Mouse (Mus musculus): ENCODE measurements around the gene Ube2i. TPM values are rescaled to one million over a fixed set of nuclear protein-coding genes. Genes with fewer than 3 reads are reported as not detected.

Ube2i gene
- polyA plus RNA-seq, 1 experiment: 246 TPM

DNA sequence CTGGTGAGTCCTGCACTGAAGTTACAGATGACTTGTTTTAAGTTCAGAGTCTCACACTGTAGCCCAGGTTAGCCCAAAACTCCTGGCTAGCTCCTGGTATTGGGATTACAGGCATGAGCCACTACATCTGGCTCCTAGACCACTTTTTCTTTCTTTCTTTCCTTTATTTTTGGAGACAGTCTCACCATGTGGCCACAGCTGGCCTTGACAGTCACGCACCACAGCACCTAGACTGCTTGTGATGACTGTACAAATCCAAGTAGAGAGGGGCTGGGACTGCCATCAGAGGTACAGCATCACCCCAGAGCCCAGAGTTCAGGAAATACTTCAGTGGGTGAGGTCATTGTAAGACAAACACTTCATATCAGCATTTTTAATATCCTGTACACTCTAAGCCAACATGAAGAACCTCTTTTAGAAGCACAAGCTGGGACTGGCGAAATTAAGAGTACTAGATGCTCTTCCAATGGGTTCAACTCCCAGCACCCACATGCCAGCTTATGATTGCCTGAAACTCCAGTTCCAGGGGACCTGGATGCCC, 3.6 kb downstream of the Ube2i start:
- Histone ChIP-seq H3K4me3 (peak overlapping the region; percentile 100), H3ac (ENCODE audit: control insufficient read depth, insufficient read length) (no peak overlapping the region), H3K4me2 (ENCODE audit: low read depth) (peak overlapping the region; percentile 95), H3K27me3 (ENCODE audit: control insufficient read depth, insufficient read depth, insufficient read length) (no peaks in the 10 kb centered on the region), H3K36me3 (ENCODE audit: control insufficient read depth, insufficient read depth) (peaks cover 33% of the 10 kb centered on the region), H3K79me2 (ENCODE audit: control insufficient read depth, insufficient read depth) (peaks cover 68% of the 10 kb centered on the region)
- TF ChIP-seq TCF12 (IDR thresholded peaks at IDR 0.05; ENCODE audit: insufficient read depth, poor library complexity, severe bottlenecking) (no peak), E2F4 (IDR thresholded peaks at IDR 0.05; ENCODE audit: insufficient read depth) (no peak), TCF3 (IDR thresholded peaks at IDR 0.05; ENCODE audit: insufficient read length, low read depth) (no peak), MAX (IDR thresholded peaks at IDR 0.05; ENCODE audit: low read depth) (no peak), MYOG (IDR thresholded peaks at IDR 0.05; ENCODE audit: control insufficient read depth in 1 of 3, insufficient read depth in 1 of 3, insufficient read length in 2 of 3, low read depth in 2 of 3) (no peak), CEBPB (IDR thresholded peaks at IDR 0.05; ENCODE audit: insufficient read depth, poor library complexity, severe bottlenecking) (no peak), POLR2AphosphoS2 (IDR thresholded peaks at IDR 0.05; ENCODE audit: insufficient read length, low read depth) (no peak), SRF (IDR thresholded peaks at IDR 0.05; ENCODE audit: control insufficient read depth, insufficient read length, low read depth) (no peak), REST (IDR thresholded peaks at IDR 0.05; ENCODE audit: insufficient read depth, insufficient read length) (no peak), POLR2A (IDR thresholded peaks at IDR 0.05; ENCODE audit: insufficient read length, low read depth) (no peak)

GRCm38 (mm10) chr17:25264453-25264852, 10.0 kb downstream of the Ube2i start:
- no peak overlapping the region for H3K4me2 ChIP-seq (ENCODE audit: low read depth)
- no peaks in the 10 kb centered on the region for H3K27me3 ChIP-seq (ENCODE audit: control insufficient read depth, insufficient read depth, insufficient read length)
- H3K4me3 ChIP-seq: no peak overlapping the region
- H3K36me3 ChIP-seq (ENCODE audit: control insufficient read depth, insufficient read depth): peaks cover 62% of the 10 kb centered on the region
- H3K79me2 ChIP-seq (ENCODE audit: control insufficient read depth, insufficient read depth): peaks cover 31% of the 10 kb centered on the region
- no peak overlapping the region for H3ac ChIP-seq (ENCODE audit: control insufficient read depth, insufficient read length)
- TF ChIP-seq E2F4 (IDR thresholded peaks at IDR 0.05; ENCODE audit: insufficient read depth) (no peak), REST (IDR thresholded peaks at IDR 0.05; ENCODE audit: insufficient read depth, insufficient read length) (no peak), USF1 (IDR thresholded peaks at IDR 0.05; ENCODE audit: low read depth) (no peak), MYOD1 (IDR thresholded peaks at IDR 0.05; ENCODE audit: control insufficient read depth in 1 of 3, insufficient read length in 2 of 3, low read depth in 2 of 3) (no peak), TCF12 (IDR thresholded peaks at IDR 0.05; ENCODE audit: insufficient read depth, poor library complexity, severe bottlenecking) (no peak), MAX (IDR thresholded peaks at IDR 0.05; ENCODE audit: low read depth) (no peak), POLR2AphosphoS2 (IDR thresholded peaks at IDR 0.05; ENCODE audit: insufficient read length, low read depth) (no peak), TCF3 (IDR thresholded peaks at IDR 0.05; ENCODE audit: insufficient read length, low read depth) (no peak), CEBPB (IDR thresholded peaks at IDR 0.05; ENCODE audit: insufficient read depth, poor library complexity, severe bottlenecking) (no peak), SRF (IDR thresholded peaks at IDR 0.05; ENCODE audit: control insufficient read depth, insufficient read length, low read depth) (no peak), MYOG (IDR thresholded peaks at IDR 0.05; ENCODE audit: control insufficient read depth in 1 of 3, insufficient read depth in 1 of 3, insufficient read length in 2 of 3, low read depth in 2 of 3) (no peak), POLR2A (IDR thresholded peaks at IDR 0.05; ENCODE audit: insufficient read length, low read depth) (no peak)

GRCm38 (mm10) chr17:25257804-25258261, 16.6 kb downstream of the Ube2i start:
- Histone ChIP-seq H3K4me3 (no peak overlapping the region), H3K27me3 (ENCODE audit: control insufficient read depth, insufficient read depth, insufficient read length) (peaks cover 29% of the 10 kb centered on the region), H3K79me2 (ENCODE audit: control insufficient read depth, insufficient read depth) (no peaks in the 10 kb centered on the region), H3ac (ENCODE audit: control insufficient read depth, insufficient read length) (no peak overlapping the region), H3K4me2 (ENCODE audit: low read depth) (no peak overlapping the region), H3K36me3 (ENCODE audit: control insufficient read depth, insufficient read depth) (peaks cover 3% of the 10 kb centered on the region)
- TF ChIP-seq REST (IDR thresholded peaks at IDR 0.05; ENCODE audit: insufficient read depth, insufficient read length): no peak
- TF ChIP-seq MAX (IDR thresholded peaks at IDR 0.05; ENCODE audit: low read depth): no peak
- TF ChIP-seq E2F4 (IDR thresholded peaks at IDR 0.05; ENCODE audit: insufficient read depth): no peak
- TF ChIP-seq TCF12 (IDR thresholded peaks at IDR 0.05; ENCODE audit: insufficient read depth, poor library complexity, severe bottlenecking): no peak
- TF ChIP-seq POLR2A (IDR thresholded peaks at IDR 0.05; ENCODE audit: insufficient read length, low read depth): no peak
- TF ChIP-seq USF1 (IDR thresholded peaks at IDR 0.05; ENCODE audit: low read depth): no peak
- TF ChIP-seq SRF (IDR thresholded peaks at IDR 0.05; ENCODE audit: control insufficient read depth, insufficient read length, low read depth): no peak
- TF ChIP-seq MYOD1 (IDR thresholded peaks at IDR 0.05; ENCODE audit: control insufficient read depth in 1 of 3, insufficient read length in 2 of 3, low read depth in 2 of 3): no peak
- no peak for TF ChIP-seq MYOG (IDR thresholded peaks at IDR 0.05; ENCODE audit: control insufficient read depth in 1 of 3, insufficient read depth in 1 of 3, insufficient read length in 2 of 3, low read depth in 2 of 3)
- TF ChIP-seq CEBPB (IDR thresholded peaks at IDR 0.05; ENCODE audit: insufficient read depth, poor library complexity, severe bottlenecking): no peak

GRCm38 (mm10) chr17:25256140-25256754, 18.2 kb downstream of the Ube2i start, which contains the start of gene Baiap3:
TSS of gene Baiap3 (minus strand) at chr17:25256364.
- H3K4me2 ChIP-seq (ENCODE audit: low read depth): no peak within 1 kb of the TSS

More at GRCm38 (mm10) chr17:25256140-25256754, 18.2 kb downstream of the Ube2i start, which contains the start of gene Baiap3:
- Histone ChIP-seq H3K36me3 (ENCODE audit: control insufficient read depth, insufficient read depth) (no peaks in the 10 kb centered on the region), H3K79me2 (ENCODE audit: control insufficient read depth, insufficient read depth) (no peaks in the 10 kb centered on the region), H3K4me3 (no peak within 1 kb of the TSS), H3K27me3 (ENCODE audit: control insufficient read depth, insufficient read depth, insufficient read length) (peaks cover 41% of the 10 kb centered on the region), H3ac (ENCODE audit: control insufficient read depth, insufficient read length) (no peak within 1 kb of the TSS)
- TF ChIP-seq MAX (IDR thresholded peaks at IDR 0.05; ENCODE audit: low read depth): no peak
- no peak for TF ChIP-seq MYOD1 (IDR thresholded peaks at IDR 0.05; ENCODE audit: control insufficient read depth in 1 of 3, insufficient read length in 2 of 3, low read depth in 2 of 3)
- no peak for TF ChIP-seq E2F4 (IDR thresholded peaks at IDR 0.05; ENCODE audit: insufficient read depth)
- TF ChIP-seq POLR2AphosphoS2 (IDR thresholded peaks at IDR 0.05; ENCODE audit: insufficient read length, low read depth): no peak
- no peak for TF ChIP-seq REST (IDR thresholded peaks at IDR 0.05; ENCODE audit: insufficient read depth, insufficient read length)
- TF ChIP-seq TCF3 (IDR thresholded peaks at IDR 0.05; ENCODE audit: insufficient read length, low read depth): no peak
- TF ChIP-seq CEBPB (IDR thresholded peaks at IDR 0.05; ENCODE audit: insufficient read depth, poor library complexity, severe bottlenecking): no peak
- TF ChIP-seq USF1 (IDR thresholded peaks at IDR 0.05; ENCODE audit: low read depth): no peak
- TF ChIP-seq MYOG (IDR thresholded peaks at IDR 0.05; ENCODE audit: control insufficient read depth in 1 of 3, insufficient read depth in 1 of 3, insufficient read length in 2 of 3, low read depth in 2 of 3): no peak
- TF ChIP-seq SRF (IDR thresholded peaks at IDR 0.05; ENCODE audit: control insufficient read depth, insufficient read length, low read depth): no peak
- no peak for TF ChIP-seq POLR2A (IDR thresholded peaks at IDR 0.05; ENCODE audit: insufficient read length, low read depth)
- no peak for TF ChIP-seq TCF12 (IDR thresholded peaks at IDR 0.05; ENCODE audit: insufficient read depth, poor library complexity, severe bottlenecking)

Measured in myocyte (in vitro differentiated cells).